Comparison of ENCODE assay signal across 16 mouse cellular contexts in the genomic region with DNA sequence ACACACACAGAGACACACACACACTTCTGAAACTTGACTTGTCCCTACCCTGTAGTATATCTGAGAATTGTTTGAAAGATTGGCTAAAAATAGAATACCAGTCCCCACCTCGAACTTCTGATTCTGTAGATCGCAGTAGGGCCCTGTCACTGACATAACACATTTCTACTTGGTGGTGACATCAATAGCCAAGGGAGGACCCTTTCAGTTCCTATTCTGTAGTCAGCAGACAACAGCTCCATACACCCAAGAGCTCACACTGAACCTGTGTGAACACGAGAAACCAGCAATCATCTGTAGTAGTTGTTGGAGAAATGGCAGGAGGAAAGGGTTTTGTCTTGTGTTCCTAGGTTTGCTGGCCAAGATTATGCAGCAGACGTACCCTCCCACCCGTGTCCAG.
"Had no signal": no experiment of that assay in that cellular context is flagged by ENCODE, and none has a peak within 500 bp of the region (broad histone marks: within the 10 kb centered on the region; RNA-seq: fewer than 3 reads in every experiment).

No protein-coding gene starts in this region.

- H3K27ac ChIP-seq: kidney, postnatal 0 days; limb, embryonic 15.5 days; midbrain, embryonic 10.5 days; midbrain, embryonic 15.5 days; neural tube, embryonic 13.5 days had no signal

- H3K4me3 ChIP-seq: limb, embryonic 15.5 days; liver, embryonic 12.5 days; midbrain, embryonic 10.5 days; midbrain, embryonic 15.5 days; neural tube, embryonic 13.5 days had no signal

- ATAC-seq: liver, embryonic 12.5 days; midbrain, embryonic 15.5 days had no signal

- H3K9me3 ChIP-seq: limb, embryonic 15.5 days; liver, embryonic 12.5 days; midbrain, embryonic 10.5 days; midbrain, embryonic 15.5 days; neural tube, embryonic 13.5 days had no signal

- H3K4me2 ChIP-seq: limb, embryonic 15.5 days; liver, embryonic 12.5 days; lung, embryonic 14.5 days; midbrain, embryonic 15.5 days; neural tube, embryonic 13.5 days had no signal

- H3K4me1 ChIP-seq: limb, embryonic 15.5 days; midbrain, embryonic 15.5 days; neural tube, embryonic 13.5 days had no signal

- DNase-seq: kidney, postnatal 36 days; layer of hippocampus, adult 9-11 months; layer of hippocampus, postnatal 36 days; lung, embryonic 14.5 days; lung, postnatal 10 days; lung, postnatal 4 days; retina, postnatal 1 day; right cerebral cortex, postnatal 4 days; spleen, adult 18-20 months; thymus, postnatal 36 days had no signal

- H3K27me3 ChIP-seq: limb, embryonic 15.5 days; liver, embryonic 12.5 days; midbrain, embryonic 15.5 days; neural tube, embryonic 13.5 days had no signal

- H3K36me3 ChIP-seq: limb, embryonic 15.5 days; liver, embryonic 12.5 days; midbrain, embryonic 10.5 days; midbrain, embryonic 15.5 days; neural tube, embryonic 13.5 days had no signal

- H3K9ac ChIP-seq: limb, embryonic 15.5 days; liver, embryonic 12.5 days; lung, embryonic 14.5 days; midbrain, embryonic 15.5 days; neural tube, embryonic 13.5 days had no signal
